Mouse (Mus musculus) testis, adult 2 months (tissue): ENCODE results near the gene Pcdh7.

ENCODE experiments used
- CTCF ChIP-seq: fragments of 200-500 bp; IDR thresholded peaks from 2 replicates; pipeline ENCODE4 v1.5.1; 2012; ENCODE audit warnings: low read depth, mild to moderate bottlenecking, inconsistent platforms, low read length, moderate library complexity; ENCODE audit not compliant: control insufficient read depth, insufficient read depth, insufficient replicate concordance
- POLR2A ChIP-seq: fragments of 200-500 bp; IDR thresholded peaks from 2 replicates; pipeline ENCODE4 v1.6.1; 2012; ENCODE audit warnings: low read depth, mild to moderate bottlenecking, inconsistent platforms, low read length, moderate library complexity; ENCODE audit not compliant: control insufficient read depth

GRCm38 (mm10) chr5:57713980-57714379, 3.8 kb upstream of the Pcdh7 start:
- no peak for TF ChIP-seq CTCF
- TF ChIP-seq POLR2A = no peak
